Mouse (Mus musculus) frontal cortex, adult 2 months (tissue): ENCODE data around the gene Chrna5. TPM values are rescaled to one million over a fixed set of nuclear protein-coding genes. Genes with fewer than 3 reads are reported as not detected.
"Not testable (repeated sequence)": the region's sequence is repeated elsewhere in the genome, so short reads cannot be mapped to it uniquely, and the experiment has no call there.

Experiments
- DNase-seq, 2 experiments: peaks; one replicate each; pipeline ENCODE4 v3.0.0; 2022; ENCODE audit warnings: low spot score in 1 of 2; ENCODE audit errors: extremely low spot score in 1 of 2
- polyA plus RNA-seq: library from polyadenylated mRNA; depleted of rRNA; stranded (reverse); fragments of >200 nt; gene quantifications from 2 replicates; pipeline ENCODE4 v1.2.3, GENCODE M21; 2012; rRNA removed

The Chrna5 gene
- 1.5 and 2.2 TPM in 2 replicates for polyA plus RNA-seq

GRCm38 (mm10) chr9:54980674-54981073, at the start of gene Chrna5:
Chrna5 (plus strand) TSS chr9:54980880.
- DNase-seq: peak in 1 of 2 experiments; percentile 30

GRCm38 (mm10) chr9:54931765-54932164, 48.9 kb upstream of the Chrna5 start:
- DNase-seq: no peak

DNA sequence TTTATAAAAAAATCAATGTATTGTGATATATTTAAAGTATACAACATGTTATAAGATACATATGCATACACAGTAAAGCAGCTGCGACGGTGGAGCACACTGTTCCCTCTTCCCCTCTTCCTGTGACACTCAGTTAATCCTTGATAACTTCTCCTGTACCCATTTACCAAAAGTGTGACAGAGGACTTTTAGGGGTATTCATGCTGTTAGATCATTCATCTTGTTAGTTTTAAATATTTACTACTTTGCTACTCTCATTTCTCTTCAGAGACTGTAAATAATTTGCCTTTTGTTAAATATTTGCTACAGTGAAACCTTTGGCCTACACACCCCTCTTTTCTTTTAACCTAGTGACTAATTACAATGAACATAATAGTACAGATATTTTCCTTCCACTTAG, 48.3 kb upstream of the Chrna5 start:
- no peak for DNase-seq

GRCm38 (mm10) chr9:54942071-54942470, 38.6 kb upstream of the Chrna5 start:
- DNase-seq: no peak

DNA sequence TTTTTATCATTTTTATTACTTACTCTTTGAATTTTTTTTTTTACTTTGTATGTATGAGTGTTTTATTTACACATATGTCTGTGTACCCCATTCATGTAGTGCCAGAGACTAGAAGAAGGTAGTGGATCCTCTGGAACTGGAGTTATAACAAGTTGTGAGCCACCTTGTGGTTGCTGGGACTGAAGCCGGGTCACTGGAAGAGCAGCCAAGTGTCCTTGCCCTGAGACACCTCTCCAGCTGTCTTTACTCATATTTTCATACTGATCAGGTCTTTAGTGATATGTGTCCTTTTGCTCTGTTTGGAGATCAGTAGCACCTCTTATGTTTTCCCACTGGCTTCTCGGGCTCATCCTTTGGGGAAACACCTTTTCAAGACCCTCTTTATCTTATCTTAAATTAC, 36.2 kb upstream of the Chrna5 start:
- no peak for DNase-seq

DNA sequence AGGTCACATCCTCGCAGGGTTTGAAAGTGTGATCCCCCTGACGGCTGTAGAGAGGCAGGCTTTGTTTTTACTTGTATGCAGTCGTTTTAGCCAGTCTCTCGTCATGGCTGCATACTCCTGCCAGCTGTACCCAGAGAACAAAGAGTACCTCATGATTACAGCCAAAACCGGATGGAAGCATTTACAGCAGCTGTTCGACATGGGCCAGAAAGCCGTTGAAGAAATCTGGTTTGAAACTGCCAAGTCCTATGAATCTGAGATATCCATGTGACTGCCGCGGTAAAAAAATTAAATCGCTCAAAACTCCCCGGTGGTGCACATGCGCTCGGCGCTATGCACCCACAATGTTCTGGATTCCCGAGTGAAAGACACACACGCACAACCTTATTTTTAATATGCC, 34.4 kb upstream of the Chrna5 start:
- DNase-seq: no peak

DNA sequence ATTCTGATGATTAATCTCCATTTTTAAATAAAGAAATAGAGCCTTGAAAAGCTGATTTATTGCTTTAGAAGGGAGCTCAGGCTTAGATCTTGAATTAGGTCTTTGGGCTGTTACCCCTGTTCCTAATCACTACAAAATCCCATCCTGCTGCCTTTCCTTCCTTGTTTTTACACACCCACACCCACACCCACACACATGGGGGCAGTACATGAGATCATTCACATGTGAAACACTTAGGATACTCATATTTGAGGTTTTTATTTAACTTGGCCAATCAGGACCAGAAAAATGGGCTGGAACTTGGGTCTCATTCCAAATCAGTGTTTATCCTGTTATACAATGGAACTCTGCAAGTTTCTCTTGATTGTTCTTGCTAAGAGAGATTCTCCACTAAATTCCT, 31.2 kb upstream of the Chrna5 start:
- DNase-seq: no peak

- not testable (repeated sequence) for DNase-seq
Measured at GRCm38 (mm10) chr9:54950162-54950561, 30.5 kb upstream of the Chrna5 start.

DNA sequence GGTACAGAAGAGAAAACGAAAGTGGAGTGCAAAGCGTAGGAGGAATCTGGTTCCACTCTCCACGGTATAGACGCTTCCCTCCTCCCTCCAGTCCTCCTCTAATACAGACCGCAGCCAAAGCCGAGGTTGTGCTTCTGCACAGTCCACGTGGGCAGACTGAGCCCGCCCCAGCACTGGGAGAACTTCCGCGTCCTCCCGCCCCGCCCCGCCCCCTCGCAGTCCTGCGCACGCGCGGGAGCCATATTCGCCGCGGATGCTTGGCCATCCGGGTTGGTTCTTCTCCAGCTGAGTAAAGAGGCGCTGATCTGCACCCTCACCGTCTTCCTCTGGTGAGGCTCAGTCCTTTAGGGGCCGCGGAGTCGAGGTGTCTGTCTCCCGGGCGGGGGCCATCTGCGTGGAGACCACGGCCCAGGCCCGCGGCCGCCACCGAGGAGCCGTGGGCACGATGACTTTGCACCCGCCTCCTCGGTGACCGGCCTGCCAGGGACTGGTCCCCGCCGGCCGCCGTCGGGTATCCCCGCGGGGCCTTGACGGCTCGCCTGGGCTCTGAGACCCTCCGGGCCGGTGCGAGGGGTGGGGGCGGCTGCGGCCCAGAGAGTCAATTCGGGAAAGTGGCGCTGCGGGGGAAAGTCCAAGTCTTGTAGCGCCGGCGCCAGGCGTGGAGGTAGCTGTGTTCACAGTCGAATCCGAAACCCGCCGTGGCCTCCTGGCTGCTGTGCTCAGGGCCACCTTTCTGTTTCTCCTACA, 29.9 kb upstream of the Chrna5 start, which contains the start of the genes Psma4 and AY074887:
Gene Psma4, plus strand, starts transcription at position 216 of the 747 bp plus-strand sequence.
Gene AY074887, minus strand, starts transcription at position 424 of the 747 bp plus-strand sequence.
- peak; percentile 69 to 87 for DNase-seq

GRCm38 (mm10) chr9:54961059-54961458, 19.6 kb upstream of the Chrna5 start:
- DNase-seq: no peak

DNA sequence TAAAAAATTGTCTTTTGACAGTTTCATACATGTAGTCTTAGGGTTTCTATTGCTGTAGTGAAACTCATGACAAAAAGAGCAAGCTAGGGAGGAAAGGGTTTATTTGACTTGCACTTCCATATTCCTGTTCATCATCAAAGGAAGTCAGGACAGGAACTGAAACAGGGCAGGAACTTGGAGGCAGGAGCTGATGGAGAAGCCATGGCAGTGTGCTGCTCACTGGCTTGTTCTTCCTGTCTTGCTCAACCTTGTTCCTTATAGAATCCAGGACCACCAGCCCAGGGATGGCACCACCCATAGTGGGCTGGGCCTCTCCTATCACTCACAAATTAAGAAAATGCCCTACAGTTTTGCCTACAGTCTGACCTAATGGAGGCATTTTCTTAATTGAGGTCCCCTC, 17.0 kb upstream of the Chrna5 start:
- no peak for DNase-seq

- no peak for DNase-seq
Measured at GRCm38 (mm10) chr9:54969972-54970637, 10.6 kb upstream of the Chrna5 start.

DNA sequence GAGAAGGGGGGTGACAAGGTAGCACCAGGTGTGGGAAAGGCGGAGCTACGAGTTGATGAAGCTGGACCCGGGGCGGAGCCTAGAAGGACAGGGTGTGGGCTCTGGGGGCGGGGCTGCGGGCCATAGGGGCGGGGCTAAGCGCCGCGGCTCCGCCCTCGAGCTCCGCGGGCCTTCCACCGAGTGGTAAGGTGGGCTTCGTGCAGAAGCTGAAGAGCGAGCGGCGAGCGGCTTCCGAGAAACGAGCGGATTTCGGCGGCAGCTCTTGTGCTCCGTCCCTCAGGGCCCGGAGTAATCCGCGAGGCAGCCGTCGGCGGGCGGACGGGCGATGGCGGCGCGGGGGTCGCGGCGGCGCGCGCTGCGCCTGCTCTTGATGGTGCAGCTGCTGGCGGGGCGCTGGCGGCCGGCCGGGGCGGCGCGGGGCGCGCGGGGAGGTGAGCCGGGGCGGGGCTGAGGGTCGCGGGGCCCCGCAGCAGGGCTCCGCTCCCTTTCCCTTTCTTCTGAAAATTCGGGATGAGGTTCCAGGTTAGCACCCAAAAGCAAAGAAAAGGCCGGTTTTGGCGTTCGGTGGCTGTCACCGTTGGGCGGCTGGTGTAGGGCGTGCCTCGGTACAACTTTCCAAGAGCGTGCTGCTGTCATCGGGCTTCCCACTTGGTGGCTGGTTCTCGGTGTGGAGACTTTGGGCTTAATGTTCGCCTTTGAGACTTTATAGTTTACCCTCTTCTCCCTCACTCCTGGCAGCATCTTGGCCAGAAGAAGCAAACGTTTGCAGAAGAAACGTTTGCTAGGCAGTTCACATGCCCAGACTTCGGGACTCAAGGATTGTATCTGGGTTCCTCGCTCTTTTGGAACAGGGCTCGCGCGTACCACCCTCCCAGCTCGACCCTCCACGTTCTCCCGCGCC, 861 bp downstream of the Chrna5 start:
- no peak for DNase-seq

- no peak for DNase-seq
Measured at GRCm38 (mm10) chr9:54982401-54982800, 1.7 kb downstream of the Chrna5 start.

DNA sequence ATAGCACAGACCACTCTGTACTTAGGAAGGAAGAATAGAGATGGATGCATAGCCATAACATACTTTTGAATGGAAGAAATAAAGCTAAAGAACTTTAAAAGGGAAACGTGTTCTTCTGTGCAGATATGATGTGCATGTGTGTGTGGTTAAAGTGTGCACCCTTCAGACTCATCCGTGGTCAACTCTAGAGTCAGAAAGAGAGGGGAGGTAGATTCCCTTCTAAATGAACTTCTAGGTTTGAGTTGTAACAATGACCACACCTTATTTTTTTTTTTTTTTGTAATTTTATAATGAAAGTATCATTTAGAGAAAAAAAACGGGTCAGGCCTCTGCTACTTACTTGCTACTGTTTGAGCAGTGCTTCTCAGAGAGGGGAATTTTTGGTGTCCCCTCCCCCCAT, 9.7 kb downstream of the Chrna5 start:
- no peak for DNase-seq

GRCm38 (mm10) chr9:54994381-54994780, 13.7 kb downstream of the Chrna5 start:
- no peak for DNase-seq

DNA sequence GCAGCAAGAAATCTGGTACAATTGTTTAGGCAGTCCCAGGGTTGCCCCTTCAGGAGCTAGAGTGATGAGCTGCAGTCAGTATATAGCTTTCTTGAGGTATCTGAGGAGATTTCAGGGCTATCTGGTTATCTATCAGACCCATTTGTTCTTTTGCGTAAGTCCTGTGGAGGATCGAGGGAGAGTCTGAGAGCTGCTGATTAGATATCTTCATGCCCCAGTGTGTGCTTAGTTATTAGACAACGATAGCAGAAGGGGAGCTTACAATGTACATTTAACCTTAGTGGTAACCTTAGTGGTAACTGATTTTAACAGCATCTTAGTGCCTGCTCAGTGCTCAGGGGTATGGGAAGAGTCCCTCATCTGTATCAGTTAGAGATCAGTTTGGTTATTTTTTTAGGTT, 15.0 kb downstream of the Chrna5 start:
- DNase-seq: no peak

DNA sequence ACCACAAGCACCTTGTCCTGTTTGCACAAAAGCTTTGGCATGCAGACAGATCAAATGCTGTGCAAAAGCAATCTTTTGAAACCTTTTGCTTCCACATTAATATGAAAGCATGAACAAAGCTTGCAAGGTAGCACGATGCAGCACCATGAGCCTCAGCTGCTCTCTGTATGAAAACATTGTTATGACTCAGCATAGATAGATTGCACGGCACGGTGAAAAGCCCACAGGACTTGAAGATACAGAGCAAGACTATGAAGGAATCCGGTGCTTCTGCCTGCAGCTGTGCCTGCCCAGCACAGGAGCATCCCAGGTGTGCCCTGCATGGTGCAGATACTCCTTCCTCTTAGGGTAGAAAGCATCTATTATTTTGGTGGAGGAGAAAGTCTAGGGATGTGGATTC, 22.9 kb downstream of the Chrna5 start:
- DNase-seq: no peak

- DNase-seq: no peak
Measured at GRCm38 (mm10) chr9:55009692-55010091, 29.0 kb downstream of the Chrna5 start.

DNA sequence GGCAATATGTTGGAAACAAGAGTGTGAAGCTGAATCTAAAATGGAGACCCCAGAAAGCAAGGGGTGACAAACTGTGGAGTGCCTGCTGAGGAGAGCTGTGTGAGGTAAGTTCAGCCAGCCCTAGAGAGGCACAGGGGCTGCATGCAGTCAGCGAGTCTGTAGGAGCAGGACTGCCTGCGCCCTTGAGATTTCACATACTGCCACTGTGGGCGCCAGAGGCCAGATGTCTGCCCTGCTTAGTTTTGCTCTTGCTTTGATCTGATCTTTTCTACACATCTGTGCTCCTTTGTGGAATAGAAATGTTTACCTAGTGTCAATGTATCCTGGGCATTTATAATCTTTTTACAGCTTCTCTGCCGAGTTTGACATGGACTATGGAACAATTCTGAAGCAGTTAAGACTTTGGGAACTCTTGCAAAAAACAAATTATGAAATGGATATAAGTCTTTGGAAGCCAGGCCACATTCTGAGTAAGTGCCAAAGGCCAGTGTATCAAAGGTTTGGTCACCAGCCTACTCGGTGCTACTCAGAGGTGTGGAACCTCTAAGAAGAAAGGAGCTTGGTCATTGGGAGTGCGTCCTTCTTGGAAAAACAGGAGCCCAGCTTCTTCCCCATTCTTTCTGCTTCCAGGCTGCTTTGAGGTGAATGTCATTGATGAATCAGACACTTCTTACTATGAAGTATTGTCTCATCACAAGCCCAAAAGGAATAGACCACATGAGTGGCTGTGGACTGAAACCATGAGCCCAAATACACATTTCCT, 30.1 kb downstream of the Chrna5 start:
- DNase-seq: no peak
